Mouse (Mus musculus): ENCODE measurements at regions not wholly inside any gene's neighbourhood (a gene's known extent, or its start where the extent isn't known, plus 50 kb on each side); places are given as distances from the start of the nearest gene placed in this dataset.

DNA sequence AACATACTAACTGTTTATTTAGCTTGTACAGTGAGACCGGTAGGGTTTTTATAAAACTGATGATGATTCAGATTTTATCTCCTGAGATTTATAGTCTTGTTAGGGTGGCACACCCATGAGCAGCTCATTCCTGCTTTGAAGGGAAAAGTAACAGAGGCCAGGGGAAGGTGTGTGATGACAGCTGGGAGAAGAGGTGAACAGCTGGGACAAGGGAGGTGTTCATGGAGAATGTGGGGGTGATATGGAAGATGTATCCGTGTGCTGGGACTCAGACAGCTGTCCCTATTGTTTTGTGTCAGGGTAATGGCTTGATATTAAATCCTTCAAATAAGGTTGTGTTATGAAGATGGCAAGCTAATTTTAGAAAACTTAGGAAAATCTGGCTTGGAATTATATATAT lies 2238.4 kb upstream of the Gm7489 start:
- DNase-seq (ENCODE audit: low spot score), result no peak

DNA sequence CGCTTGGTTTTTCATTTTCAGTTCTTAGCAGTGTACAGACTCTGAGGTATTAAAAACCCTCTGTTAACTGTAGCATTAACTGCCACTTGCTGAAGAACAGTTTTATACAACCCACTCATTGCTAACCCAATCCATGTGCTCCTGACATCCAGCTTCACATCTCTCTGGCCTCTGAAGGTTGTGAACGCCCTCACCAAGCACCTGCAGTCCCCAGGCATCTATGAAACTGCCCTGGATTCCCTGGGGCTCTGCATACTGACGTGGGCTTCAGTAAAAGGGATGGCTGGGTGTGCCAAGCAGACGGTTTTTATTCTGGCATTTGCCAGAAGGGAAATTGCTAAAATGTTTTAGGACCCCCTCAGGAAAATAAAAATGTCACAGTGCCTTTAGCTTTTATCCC lies 2232.2 kb upstream of the Gm7489 start:
- DNase-seq (ENCODE audit: low spot score), result no peak

DNA sequence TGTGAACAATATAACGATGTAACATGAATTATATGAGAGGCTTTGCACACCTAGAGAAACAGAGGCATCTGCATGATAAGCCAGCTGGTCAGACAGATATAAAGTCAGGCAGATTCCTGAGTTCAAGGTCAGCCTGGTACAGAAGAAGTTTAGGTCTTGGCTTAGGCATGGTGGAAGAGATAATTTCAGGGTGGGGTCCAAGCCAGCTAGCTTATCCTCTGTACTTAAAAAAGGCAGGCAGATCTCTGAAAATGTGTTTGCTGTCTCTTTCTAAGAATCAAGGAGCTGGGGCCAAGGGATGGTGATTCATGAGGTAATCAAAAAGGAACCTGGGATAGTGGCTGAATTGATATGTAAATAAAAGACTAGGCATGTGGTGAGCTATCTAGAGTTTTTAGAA lies 2227.1 kb upstream of the Gm7489 start:
- DNase-seq (ENCODE audit: low spot score), result no peak

DNA sequence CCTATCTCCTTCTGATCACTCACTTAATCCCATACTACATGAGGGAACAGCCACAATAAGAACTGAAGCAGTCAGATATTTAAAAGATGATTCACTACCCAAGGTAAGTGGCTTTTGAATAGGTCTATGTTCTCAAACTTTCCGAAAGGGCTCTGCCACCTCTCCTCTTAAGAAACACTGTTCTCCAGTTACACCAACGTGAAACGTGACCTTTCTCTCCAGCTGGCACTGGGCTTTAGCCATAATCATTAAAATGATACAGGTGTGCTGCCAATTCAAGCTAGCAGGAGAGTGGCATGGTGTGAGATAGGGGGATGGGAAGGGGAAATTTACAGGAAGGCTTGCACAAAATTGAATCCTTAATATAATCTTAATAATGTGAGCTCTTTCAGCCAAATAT lies 2216.4 kb upstream of the Gm7489 start:
- DNase-seq (ENCODE audit: low spot score), result no peak

DNA sequence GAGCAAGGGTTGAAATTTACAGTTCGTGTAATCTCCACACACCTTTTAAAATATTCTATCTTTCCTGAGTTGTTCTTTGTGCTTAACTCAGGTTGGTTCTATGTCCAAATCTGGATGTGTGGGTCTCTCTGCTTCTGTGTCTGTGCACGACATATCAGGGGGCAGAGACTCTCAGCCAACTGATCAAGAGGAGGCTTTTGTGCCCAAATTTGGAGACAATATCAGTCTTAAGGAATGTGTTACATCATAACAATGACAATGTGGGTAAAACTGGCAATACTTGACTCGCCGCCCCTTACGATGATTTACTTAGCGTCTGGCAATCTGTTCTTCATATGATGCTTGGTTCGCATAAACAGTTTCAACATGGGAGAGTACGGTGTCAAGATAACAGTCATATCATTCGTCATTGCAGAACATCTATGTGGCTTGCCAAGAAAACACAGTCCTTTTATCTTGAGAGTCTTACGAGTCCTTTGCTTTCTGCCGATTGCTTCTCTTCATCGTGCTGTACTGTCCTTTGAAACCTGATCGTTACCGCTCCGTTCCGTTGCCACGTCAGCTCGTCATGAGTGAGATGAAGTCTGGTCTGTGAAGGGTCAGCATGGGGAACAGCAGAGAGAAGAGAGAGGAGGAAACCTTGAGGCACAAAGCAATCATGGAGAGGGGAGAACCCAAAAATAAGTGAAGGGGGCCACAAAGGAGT lies 2212.9 kb upstream of the Gm7489 start:
- DNase-seq (ENCODE audit: low spot score), result no peak

DNA sequence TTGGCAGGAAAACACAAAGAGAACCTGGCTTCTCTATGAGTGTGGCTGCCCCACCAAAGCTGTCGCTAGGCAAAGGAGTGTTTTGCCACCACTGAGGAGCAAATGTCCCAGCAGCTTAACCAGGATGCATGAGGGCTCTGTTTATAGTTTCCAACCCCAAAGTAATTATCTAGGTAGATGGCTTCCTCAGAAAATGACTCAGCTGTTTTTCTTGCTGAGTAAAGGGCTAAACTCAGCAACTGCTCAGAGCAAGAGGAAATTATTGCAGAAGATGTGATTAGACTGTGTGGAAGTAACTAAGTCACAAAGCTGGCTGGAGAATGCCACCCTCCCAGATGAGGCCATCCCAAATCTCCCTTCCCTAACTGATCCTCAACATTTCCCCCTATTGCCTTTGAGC lies 2211.2 kb upstream of the Gm7489 start:
- no peak for DNase-seq (ENCODE audit: low spot score)

DNA sequence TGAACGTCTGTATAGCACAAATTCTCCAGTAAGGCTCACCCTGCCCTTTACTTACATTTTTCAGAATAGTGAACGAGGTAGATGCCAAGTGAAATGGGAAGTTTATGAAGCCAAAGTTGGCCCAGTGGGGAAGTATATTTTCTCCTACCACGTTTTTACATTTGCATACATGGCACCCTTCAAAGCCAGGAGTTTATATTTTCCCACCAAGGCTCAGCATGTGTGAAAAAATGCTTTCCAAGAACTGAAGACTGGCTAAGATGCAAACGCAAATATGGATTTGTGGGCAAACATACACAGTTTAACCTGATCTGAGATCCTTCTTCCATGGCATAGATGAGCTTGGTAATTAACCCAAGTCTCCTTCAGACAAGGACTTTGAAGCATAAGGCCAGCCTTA lies 2209.4 kb upstream of the Gm7489 start:
- no peak for DNase-seq (ENCODE audit: low spot score)

DNA sequence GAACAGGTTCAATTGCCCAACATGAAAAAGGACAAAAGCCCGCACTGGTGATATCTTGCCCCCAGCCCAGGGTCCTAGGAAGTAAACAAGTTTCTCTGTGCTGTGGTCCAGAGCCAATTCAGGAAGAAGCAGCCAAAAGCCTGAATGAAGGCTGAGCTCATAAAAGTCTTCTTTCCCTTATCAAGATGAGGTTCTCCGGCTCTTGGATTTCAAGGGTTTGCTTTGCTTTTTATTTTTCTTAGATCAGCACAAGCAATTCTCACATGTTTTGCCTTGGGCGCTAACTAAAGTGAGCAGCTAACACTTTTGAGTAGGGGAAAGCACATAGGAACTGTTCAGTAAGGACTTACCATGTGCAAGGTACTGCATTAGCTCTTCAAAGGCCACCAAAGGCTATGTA lies 2208.0 kb upstream of the Gm7489 start:
- DNase-seq (ENCODE audit: low spot score), result no peak

DNA sequence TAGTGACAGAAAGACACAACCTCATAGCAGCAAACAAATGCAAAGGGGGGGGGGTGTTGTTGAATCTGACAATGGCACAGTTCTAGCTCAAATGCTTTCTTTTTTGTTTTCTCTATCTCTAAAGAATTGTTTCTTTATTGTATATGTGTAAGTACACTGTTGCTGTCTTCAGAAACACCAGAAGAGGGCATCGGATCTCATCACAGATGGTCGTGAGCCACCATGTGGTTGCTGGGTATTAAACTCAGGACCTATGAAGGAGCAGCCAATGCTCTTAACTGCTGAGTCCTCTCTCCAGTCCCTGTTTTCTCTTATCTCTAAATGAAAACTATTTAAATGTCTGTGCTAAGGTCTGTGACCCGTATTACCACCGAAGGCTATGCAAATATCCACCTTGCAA lies 2207.4 kb upstream of the Gm7489 start:
- DNase-seq (ENCODE audit: low spot score), result no peak

DNA sequence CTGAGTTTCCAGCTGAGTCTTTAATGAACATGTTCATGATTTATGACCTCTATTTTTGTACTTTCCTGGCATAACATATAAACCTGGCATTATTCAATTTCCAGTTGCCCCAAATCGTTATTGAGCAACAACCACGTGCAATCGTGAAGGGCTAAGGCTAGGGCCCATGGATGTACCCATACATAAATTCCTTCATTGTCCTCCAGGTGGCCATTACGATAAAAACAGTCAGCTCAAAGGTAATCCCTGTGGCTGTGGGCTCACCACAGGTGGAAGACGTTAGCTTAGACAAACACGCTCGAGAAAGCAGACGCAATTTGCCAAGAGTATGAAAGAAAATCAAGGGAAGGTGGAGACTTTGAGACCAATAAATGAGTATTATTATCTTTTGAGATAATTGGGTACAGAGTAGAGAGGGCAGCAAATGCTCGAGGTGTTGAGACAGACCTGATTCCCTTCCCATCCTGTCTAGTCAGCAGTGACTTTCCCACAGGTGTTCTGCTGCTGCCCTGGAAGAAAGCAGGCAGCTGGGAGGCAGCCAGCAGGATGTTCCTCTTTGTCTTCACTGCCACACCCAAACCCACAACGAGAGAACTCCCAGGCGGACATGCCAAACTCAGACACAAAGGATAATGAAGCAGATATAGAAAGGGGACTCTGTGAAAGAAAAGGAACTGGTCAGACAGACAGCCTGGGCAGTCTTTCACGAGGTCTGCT lies 2205.4 kb upstream of the Gm7489 start:
- DNase-seq (ENCODE audit: low spot score), result no peak

DNA sequence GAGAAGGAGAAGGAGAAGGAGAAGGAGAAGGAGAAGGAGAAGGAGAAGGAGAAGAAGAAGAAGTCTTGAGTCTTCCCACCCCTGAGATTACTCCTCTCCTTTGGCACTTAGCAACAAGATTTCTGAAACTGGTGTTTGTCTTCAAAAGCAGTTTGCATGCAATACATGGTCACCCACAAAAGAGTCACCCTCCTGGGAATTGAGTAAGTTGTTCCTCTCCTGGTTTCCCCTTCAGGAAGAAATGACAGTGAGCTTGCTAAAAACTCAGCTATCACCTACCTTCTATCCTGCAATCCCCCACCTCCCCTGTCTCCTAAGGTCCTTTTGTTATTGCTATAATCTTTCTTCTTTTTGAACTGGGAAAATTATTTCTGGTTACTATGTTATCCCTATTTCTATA lies 2204.2 kb upstream of the Gm7489 start:
- no peak for DNase-seq (ENCODE audit: low spot score)

DNA sequence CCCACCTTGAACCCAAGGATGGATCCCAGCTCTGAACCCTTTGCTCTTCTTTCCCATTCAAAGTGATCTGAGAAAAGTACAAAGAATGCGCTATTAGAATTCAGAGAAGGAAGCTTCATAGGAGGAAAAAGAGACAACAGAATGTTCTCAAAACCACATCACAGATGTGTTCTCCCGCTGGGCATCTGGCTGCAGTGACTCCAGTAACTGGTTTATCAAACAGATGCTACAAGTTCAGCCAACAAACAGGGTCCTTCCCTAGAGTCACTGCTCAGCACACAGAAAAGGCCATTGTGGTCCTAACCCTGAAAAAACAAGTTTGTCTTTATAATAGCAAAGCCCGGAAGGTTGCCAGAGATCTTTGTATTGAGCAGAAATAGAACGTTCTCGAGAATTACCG lies 2203.5 kb upstream of the Gm7489 start:
- DNase-seq (ENCODE audit: low spot score), result no peak

DNA sequence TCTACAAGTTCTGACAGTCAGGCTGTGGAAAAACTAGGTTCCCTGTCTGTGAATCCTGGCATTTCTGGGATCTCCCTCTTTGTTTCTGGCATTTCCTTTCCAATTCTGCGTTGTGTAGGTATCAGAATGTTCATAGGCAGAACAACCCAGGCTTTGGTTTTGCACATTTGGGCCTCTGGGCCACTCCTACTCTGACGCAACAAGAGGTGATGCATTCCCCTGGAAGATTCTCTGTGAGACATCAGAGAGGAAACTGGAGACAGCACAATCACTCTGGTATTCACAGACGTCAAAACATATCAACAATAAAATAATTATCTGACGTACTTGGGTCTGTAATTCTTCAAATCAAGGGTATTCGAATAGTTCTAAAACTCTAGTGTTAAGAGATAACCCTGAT lies 2202.4 kb upstream of the Gm7489 start:
- DNase-seq (ENCODE audit: low spot score), result no peak

DNA sequence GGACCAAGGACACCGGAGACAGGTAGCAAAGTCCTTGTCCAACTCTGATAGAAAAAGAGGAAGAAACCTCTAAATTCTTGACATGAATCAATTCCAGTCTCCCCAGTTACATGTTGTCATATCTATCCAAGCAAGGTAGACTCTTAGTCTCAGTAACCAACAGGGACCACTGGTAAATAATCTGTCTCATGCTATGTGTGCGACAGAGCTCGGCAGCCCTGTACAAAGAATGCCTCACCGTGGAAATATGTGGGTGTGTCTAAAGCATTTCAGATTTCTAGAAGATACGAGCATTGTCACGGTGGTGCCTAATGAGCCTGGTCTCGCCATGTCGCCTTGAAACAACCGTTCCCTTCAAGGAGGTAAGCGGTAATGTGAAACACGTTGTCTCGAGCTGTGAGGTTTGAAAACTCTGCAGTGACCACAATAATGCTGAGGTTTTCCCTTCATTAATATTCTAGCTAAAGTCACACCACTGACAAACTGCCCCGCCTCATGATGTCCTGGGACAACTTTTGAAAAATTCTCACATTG lies 2197.6 kb upstream of the Gm7489 start:
- no peak for DNase-seq (ENCODE audit: low spot score)

DNA sequence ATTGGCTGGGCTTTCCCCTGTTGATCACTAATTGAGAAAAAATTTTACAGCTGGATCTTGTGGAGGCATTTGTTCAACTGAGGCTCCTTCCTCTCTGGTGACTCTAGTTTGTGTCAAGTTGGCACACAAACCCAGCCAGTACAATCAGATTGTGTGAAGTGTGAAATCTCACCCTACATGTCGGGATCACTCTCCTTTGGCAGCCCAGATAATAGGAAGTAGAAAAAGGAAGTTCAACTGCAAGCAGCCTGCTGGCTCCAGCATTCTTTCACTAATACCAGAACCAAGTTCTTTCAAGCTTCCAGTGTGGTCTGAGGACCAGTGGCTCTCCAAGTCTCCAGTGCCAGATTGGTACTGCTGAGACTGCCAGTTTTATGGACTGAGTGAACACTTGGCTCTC lies 2195.2 kb upstream of the Gm7489 start:
- no peak for DNase-seq (ENCODE audit: low spot score)

DNA sequence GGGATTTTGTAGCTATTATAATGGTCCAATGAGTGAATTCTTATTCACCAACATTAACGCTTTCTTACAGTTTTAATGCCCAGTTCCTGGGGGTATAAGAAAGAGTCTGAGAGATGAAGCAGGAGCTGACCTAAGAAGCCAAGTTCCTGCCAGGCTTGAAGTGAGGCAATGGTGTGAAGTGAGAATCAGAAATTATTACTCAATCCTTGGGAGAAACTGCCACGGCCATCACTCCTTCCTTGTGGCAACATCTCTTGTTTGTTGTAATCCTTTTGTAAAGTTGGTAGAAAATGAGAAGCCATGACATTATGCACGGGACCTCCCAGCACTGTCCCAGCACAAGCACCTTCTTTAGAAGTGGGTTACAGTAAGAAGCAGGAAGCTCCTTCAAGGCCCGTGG lies 2192.0 kb upstream of the Gm7489 start:
- DNase-seq (ENCODE audit: low spot score), result no peak

DNA sequence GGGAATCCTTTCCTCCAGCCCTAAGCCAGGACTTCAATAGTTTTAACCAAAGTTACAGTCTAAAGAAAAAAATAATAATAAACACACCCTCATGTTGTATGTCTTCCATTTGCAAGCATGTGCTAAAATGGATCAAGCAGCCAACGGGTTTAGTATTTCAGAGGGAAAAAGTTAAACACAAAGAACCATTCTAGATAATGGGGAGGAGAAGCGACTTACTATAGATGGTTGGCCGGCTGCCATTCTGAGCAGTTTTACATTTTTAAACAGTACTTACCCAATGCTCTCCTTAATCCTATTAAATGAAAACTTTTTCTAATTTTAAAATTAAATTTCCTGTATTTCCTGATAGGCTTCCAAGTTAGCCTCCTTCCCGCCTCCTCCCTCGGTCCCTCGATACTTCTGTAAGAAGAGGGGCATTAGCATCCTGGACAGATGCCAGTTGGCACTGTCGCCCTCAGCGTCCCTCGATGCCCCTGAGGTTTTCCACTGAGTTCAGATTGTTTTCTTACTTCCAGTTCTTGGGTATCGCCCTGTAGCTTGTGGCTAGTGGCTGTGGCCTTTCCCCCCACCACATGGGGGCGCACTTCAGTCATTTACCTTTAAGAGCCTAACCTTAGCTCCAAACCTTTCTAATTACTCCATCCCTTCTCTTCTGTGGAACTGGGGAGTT lies 2188.2 kb upstream of the Gm7489 start:
- DNase-seq (ENCODE audit: low spot score), result peak; percentile 46

DNA sequence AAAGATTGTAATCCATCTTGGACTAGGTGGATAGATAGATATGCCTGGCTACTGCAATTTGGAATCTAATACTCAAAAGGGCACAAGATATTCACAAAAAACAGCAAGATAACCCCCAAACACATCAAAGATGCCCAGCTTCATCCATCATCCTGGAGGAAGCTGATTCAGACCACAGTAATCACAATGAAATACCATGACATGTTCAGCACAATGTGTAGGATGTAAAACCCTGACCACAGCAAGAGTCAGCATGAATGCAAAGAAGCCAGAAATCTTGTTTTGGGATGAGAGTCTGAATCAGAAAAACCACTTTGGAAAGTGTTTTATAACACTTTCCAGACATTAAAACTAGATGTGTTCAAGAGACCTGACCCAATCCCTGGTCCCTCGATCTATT lies 2180.5 kb upstream of the Gm7489 start:
- DNase-seq (ENCODE audit: low spot score), result no peak

DNA sequence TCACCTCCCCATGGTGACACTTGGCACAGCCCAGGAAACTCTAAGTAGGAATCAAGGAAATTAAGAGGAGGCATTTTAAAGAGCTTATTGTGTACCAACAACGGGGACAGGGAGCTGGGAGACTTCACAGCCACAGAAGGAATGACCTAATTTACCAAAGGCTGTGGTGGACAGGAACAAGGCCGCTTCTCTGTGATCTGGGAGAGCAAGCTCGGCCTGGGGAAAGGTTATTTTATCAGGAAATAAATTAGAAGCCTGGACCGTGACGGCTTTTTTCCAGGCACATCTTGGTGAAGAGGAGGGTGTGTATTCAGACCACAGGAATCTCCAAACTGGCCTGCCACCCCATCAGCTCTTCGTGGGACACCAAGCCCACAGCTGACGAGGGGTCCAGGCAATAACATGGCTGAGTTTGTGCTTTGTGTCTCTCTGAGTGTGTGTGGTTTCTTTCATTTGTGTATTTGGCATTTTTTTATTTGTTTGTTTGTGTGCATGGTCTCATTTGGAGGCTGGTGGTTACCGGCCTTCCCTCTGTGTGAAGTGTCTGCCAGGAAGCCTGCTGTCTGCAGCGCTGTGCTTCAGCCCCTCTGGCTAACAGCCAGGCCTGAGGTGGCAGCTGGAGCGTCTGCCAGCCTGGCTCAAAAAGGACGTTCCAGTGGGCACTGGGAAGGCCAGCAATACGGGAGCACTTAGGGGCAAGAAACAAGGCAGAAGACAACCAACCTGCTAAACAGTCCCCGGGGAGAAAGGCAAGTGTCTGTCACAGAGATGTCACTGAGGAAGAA lies 2174.6 kb upstream of the Gm7489 start:
- DNase-seq (ENCODE audit: low spot score), result no peak

DNA sequence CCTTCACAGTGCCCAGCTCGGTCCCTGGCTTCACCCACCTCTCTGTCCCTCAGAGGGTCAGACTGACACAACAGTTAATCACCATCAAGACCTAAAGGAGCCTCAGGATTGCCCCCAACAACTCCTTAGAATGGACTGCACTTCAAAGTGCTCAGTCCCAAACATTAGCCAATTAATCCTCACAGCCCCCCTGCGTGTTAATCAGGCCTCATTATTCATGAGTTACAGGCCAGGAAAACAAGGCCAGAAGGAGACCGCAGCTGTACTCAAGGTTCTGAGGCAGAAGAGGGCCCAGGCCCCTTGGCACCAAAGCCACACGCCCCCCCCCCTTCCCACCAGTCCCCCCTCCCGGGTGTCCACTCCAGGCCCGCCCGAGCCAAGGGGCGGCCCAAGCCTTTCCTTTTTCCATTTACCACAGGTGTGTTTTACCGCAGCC lies 2163.8 kb upstream of the Gm7489 start:
- no peak for DNase-seq (ENCODE audit: low spot score)

DNA sequence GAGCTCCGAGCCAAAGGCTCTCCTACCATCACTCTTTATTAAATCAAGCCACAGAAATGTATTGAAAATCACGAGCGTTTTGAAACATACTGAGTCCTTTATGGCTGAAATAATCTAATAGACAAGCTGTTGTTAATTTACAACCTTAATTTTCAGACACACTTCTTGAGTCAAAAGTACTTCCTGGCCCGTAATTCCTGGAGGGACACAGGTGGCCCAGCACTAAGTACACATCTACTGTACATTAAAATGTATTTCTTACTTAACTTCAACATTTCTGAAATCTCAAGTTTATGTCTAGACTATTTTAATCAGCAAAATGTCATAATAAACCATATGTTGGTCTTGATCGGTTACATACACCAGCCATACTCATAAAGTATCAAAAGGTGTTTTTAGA lies 2163.3 kb upstream of the Gm7489 start:
- DNase-seq (ENCODE audit: low spot score), result no peak

DNA sequence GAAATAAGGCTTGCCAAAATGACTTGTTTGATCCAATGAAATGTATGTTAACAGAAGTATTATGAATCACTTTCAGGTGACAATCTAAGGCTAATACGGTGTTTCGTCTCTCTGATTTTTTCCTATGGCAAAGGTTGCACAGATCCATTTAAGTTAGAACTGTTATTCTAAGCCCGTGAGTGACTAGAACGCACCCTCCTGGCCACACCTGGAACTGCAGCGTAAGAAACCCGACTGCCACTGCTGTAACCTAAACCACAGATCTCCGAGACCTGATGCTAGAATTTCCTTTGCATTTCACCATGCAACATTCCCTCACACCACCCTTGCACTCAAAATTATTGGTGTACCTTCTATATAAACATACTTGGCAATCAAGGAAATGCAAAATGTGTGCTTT lies 2160.6 kb upstream of the Gm7489 start:
- no peak for DNase-seq (ENCODE audit: low spot score)
